Mouse (Mus musculus): ENCODE results near the gene Ppm1l.

Gene Ppm1l

DNA sequence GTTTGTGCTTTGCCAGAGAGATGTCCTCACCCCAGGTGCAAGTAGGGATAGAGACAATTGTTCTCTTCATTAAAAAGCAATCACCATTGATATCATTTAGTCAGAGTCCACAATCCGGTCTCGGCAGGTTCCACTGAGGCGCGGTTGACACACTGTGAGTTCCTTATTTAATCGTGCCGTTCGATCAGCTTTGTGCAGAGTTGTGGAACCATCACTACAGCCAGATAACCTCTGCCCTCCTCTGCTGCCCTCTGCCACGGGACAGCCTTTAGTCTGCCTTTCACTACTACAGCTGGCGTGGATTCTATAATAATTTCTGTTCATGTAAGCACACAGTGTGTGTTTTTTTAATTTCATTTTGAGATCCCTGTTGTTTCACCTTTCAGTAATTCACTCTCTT, 17.2 kb downstream of the Ppm1l start:
- DNase-seq (ENCODE audit: low read depth, low spot score) = no peak

DNA sequence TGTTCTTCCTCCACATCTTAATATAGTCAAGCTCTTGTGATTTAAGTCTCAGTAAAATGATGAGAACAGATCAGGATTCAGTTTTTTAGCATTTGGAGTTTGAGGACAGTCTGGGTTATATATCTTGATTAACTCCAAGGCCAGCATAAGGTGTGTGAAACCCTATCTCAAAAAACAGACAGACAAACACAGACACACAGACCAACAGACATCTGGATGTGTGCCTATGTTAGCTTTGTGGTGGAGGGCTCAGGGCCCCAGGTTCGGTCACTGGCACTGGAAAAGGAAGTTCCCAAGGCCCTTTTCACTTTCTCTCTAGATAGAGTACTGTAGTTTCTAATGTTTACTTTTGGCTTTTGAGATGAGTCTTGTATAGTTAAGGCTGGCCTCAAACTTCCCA, 23.8 kb downstream of the Ppm1l start:
- no peak for DNase-seq (ENCODE audit: low read depth, low spot score)

DNA sequence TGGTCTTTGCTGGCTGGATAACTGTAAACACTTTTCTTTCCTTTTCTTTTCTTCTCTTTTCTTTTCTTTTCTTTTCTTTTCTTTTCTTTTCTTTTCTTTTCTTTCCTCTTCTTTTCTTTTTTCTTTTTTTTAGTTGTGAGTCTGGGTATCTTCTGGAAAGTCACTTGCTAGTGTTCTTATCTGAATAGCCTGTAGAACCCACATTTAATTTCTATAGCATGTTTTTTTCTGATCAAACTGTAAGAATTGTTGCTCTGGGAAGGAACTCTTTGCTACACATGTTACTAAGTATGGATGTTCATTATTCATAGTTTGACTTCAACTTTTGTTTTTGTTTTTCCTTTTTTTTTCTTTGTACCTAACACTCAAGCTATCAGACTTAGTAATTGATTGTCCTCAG, 24.3 kb downstream of the Ppm1l start:
- DNase-seq (ENCODE audit: low read depth, low spot score) = no peak

DNA sequence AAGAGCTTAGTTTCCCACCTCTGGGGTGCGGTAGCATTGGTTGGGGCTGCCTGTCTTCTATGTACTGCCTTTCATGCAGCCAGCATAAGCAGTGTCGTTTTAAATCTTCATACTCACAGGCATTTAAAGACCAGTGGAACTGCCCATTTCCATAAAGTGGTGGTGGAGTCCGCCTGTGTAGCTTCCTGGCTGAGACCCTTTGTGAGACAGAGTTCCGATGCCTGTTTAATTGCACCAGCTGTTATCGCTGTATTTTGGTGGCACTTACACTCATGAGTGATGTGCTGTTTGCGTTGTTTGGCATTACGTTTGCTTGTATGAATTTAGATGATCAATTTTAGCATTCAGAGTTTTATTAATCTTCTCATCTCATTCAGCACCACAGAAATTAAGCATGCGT, 24.9 kb downstream of the Ppm1l start:
- DNase-seq (ENCODE audit: low read depth, low spot score) = no peak

DNA sequence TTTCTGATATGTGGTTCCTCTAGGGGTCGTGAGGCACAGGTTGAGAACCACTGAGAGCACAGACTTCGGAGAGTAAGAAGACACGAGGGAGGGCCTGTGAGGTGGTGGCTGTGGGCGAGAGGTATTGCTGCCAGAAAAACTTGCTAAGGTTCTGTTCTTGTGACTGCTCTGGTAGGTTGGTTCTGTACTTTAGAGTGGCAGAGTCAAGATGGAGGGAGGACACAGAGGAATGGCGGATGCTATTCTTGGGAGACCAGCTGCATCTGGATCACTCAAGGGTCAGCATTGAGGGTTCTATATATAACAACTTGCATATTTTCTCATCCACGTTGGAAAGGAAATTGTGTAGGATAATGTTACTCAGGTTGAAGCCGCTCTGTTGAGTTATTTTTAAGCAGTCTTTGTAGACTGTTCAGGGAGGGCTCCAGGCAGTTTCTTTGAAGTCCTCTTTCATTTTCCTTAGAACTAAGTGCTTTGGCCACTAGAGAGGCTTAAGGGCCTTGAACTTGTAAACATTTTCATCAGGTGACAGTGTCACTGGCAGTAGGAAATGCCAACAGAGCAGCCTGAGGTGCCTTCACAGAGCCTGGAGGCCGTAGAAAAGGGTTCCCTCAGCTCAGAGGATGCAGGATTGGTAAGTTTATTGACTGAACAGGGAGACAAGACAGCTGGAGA, 25.7 kb downstream of the Ppm1l start:
- DNase-seq (ENCODE audit: low read depth, low spot score) = no peak

- no peak for DNase-seq (ENCODE audit: low read depth, low spot score)
These were observed 26.5 kb downstream of the Ppm1l start for GRCm38 (mm10) chr3:69343124-69343523.

DNA sequence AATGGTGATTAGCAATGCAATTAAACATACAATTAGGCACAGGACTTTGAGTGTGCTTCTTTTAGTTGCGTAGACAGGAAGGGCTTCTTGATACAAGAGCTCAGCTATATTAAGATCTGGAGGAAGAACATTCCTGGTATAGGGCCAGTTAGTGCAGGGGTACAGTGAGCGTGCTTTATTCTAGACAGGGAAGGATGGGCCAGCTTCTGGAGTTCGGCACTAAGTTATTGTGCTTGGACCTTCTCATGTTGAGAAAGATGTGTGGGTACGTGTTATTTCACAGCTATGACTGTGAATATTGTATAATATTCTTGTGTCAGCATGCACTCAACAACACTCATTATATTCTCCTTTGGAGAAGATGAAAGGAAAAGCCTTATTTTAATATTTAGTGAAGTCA, 29.9 kb downstream of the Ppm1l start:
- no peak for DNase-seq (ENCODE audit: low read depth, low spot score)

- DNase-seq (ENCODE audit: low read depth, low spot score) = no peak
These were observed 31.7 kb downstream of the Ppm1l start for GRCm38 (mm10) chr3:69348197-69348920.

DNA sequence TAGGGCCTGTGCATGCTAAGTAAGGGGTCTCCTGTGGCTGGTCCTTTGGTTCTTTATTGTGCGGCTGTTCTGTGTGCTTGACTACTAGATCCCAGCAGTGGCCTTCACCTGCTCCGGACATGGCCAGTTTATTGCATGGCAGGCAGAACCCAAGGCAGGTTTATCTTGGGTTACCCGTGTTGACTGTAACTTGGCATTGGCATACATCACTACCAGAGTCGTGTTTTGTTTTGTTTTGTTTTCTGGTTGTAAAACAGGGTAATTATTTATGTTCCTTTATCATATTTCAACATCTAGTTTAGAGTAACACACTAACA, 32.2 kb downstream of the Ppm1l start:
- DNase-seq (ENCODE audit: low read depth, low spot score) = no peak

DNA sequence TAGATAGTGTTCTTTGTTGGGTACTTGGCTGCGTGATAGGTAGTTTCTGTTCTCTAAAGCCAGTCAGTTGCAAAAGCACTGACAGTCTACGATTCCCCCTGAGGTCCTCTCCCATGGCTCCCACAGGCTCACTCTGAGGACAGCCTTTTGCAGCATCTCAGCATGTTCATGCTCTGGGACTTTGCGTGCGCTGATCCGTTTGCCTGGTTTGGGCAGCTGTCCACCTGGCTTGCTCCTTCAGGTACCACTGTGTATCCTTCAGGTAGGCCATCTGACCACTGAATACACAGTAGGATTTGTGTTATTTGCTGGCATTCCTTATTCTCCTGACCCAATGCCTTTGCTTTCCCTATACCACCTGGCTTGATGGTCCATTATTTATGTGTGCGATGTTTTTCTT, 33.3 kb downstream of the Ppm1l start:
- no peak for DNase-seq (ENCODE audit: low read depth, low spot score)

DNA sequence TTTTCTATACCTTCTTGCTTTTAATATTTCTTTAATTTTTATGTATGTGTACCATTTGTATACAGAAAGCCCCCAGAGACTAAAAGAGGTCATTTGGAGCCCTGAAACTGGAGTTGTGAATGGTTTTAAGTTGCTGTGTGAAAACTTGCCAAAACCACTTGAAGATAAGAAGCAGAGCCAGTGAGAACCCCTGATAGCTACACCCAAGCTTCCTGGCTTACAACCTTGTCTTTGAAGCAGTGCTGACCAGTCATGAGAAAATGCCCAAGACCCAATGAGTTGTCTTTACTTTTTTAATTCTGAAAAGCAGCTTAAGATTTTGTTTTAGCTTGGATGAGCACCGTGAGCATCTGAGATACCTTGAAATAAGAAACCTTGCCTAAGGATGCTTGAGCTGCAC, 35.5 kb downstream of the Ppm1l start:
- DNase-seq (ENCODE audit: low read depth, low spot score) = no peak

GRCm38 (mm10) chr3:69354681-69355080, 38.0 kb downstream of the Ppm1l start:
- peak; percentile 11 for DNase-seq (ENCODE audit: low read depth, low spot score)

GRCm38 (mm10) chr3:69356078-69356665, 39.5 kb downstream of the Ppm1l start:
- no peak for DNase-seq (ENCODE audit: low read depth, low spot score)

DNA sequence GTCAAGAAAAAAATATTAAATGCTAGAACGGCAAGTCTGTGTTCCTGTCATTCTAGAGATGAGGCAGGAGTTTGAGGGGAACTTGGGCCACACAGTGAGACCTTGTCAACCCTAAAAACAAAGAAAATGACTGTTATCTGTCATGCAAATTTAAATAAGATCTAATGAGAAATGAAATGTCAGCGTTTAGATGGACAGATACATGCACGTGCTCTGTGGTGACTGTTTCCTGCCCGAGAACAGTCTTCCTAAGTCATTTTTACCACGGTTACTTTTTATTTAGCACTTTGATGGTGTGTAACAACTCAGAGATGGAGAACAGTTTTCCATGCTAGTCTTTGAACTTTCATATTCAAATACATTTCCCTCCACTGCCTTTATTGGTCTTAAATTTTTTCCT, 40.1 kb downstream of the Ppm1l start:
- DNase-seq (ENCODE audit: low read depth, low spot score) = no peak

DNA sequence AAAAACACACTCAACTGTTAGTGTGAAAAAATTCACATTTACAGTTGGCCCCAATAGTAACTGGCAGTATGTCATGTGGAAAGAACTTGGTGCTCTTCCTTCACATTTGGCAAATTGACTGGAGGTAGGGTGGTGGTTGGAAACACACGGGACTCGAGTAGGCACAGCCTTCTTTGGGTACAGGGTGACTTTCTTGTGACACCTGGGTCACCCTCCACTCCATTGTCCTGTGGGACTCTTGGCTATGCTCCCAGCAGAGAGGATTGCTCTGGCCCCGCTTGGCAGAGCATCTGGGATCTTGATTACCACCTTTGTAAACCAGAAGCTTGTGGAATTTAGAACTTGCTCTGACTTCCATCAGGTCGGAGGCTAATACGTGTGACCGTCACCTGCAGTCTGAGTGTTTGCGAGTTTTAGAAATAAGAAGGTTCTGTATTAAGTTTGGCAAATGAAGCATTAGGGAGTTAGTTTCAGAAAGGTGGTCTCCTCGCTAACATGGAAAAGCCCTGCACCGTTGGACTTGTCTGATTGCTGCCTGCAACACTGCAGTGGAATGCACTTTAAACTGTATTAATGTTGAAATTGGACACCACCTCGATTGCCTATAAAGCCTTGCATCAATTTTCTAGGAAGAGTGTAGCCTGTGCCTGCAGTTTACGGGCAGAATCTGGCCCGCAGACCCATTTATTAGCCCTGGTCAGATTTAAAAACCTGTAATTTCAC, 41.4 kb downstream of the Ppm1l start:
- no peak for DNase-seq (ENCODE audit: low read depth, low spot score)

DNA sequence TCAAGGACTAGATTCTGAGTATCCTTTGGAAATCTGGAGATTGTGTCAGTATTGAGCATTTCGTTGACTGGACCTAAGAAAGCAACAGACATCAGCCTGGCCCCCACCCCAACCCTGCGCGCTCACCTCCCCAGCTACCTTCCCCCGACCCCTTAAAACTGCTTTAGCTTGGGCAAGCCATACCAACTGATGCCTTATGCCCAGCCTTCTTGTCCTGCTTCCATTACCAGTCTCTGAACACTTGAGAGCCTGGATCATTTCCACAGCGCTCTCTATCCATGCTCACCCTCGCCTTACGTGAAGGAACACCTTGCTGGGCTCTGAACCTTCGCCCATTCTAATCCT, 41.9 kb downstream of the Ppm1l start:
- DNase-seq (ENCODE audit: low read depth, low spot score) = no peak

GRCm38 (mm10) chr3:69360263-69360895, 43.7 kb downstream of the Ppm1l start:
- no peak for DNase-seq (ENCODE audit: low read depth, low spot score)

DNA sequence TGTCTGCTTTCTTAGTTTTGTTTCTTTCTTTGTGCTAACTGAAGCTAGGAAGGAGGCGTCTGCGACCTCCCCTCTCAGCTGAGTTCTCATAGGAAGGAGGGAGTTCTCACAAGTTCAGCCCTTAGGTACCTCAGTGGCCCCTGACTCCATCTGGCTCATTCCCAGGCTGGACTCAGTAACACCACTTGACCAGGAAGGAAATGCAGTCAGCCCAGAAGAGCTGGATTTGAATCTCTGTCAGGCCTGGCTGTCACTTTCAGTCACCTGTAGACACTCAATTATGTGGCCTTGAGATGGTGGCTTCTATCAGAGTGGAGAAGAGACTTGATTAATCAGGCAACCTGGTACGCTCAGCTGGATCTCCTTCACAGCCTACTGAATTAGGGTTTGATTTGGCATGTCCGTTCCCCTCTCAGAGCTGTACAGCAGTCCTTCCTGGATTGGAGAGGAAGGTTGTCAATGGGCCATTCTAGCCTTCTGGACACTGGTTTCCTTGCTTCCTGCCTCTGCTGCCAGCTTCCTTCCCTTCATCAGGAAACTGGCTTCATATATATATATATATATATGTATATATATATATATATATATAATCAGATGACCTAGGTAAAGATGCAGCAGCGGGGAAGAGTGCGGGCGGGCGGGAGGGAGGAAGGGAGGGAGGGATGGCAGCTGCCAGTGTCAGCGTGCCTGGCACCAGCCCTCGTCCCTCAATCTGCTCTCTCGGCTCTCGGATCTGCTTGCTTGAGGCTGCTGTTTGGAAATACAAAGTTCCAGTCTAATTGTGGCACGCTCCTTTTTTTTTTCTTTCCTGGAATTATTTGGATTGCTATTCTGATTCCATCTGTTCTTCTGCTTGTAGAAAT, 45.1 kb downstream of the Ppm1l start:
- DNase-seq (ENCODE audit: low read depth, low spot score) = no peak

- no peak for DNase-seq (ENCODE audit: low read depth, low spot score)
These were observed 45.7 kb downstream of the Ppm1l start for GRCm38 (mm10) chr3:69362350-69362790.

- DNase-seq (ENCODE audit: low read depth, low spot score) = no peak
These were observed 46.2 kb downstream of the Ppm1l start for GRCm38 (mm10) chr3:69362906-69363305.

GRCm38 (mm10) chr3:69364151-69364550, 47.5 kb downstream of the Ppm1l start:
- no peak for DNase-seq (ENCODE audit: low read depth, low spot score)

Measured in ES-CJ7 (cell line).